Mouse (Mus musculus) brown adipose tissue, adult 24 weeks (tissue): ENCODE measurements around the gene Stxbp6. TPM values are rescaled to one million over a fixed set of nuclear protein-coding genes. Genes with fewer than 3 reads are reported as not detected.

Experiments
- H3K27ac ChIP-seq: fragments of 200-500 bp; replicated peaks from 2 replicates; pipeline ENCODE4 v1.5.1; 2012; ENCODE audit warnings: low read depth, mild to moderate bottlenecking, low read length
- H3K4me1 ChIP-seq: fragments of 200-500 bp; 2 replicates; pipeline ENCODE4 v1.6.1; 2012; ENCODE audit warnings: low read length, mixed read lengths; ENCODE audit not compliant: control insufficient read depth, insufficient read depth, insufficient read length
- H3K4me3 ChIP-seq: fragments of 200-500 bp; 2 replicates; pipeline ENCODE4 v1.5.1; 2012; ENCODE audit warnings: low read depth, mild to moderate bottlenecking, low read length, moderate library complexity; ENCODE audit not compliant: insufficient read depth
- polyA plus RNA-seq: library from polyadenylated mRNA; stranded (reverse); fragments of >200 nt; gene quantifications from 2 replicates; pipeline ENCODE4 v1.2.4, GENCODE M21; 2012; ENCODE audit not compliant: missing spikeins, insufficient read depth, insufficient read length

The Stxbp6 gene
- polyA plus RNA-seq, 1 experiment: 4.4 TPM

GRCm38 (mm10) chr12:44993391-44993790 is 81.1 kb downstream of the Stxbp6 start:
- Histone ChIP-seq H3K4me1 (peaks cover 5% of the 10 kb centered on the region; the same call in 1 of the 2 replicates), H3K4me3 (no peak overlapping the region), H3K27ac (no peak overlapping the region)

- Histone ChIP-seq H3K4me1 (peaks cover 4% of the 10 kb centered on the region; the same call in 1 of the 2 replicates), H3K4me3 (no peak overlapping the region), H3K27ac (no peak overlapping the region)
Observed at GRCm38 (mm10) chr12:44992847-44993246, 81.7 kb downstream of the Stxbp6 start.

GRCm38 (mm10) chr12:44990379-44990778 is 84.1 kb downstream of the Stxbp6 start:
- H3K4me3 ChIP-seq: no peak overlapping the region
- H3K27ac ChIP-seq: no peak overlapping the region

GRCm38 (mm10) chr12:44989011-44989410 is 85.5 kb downstream of the Stxbp6 start:
- Histone ChIP-seq H3K27ac (no peak overlapping the region), H3K4me3 (no peak overlapping the region), H3K4me1 (no peaks in the 10 kb centered on the region)

More at GRCm38 (mm10) chr12:44990379-44990778, 84.1 kb downstream of the Stxbp6 start:
- H3K4me1 ChIP-seq: no peaks in the 10 kb centered on the region

- Histone ChIP-seq H3K27ac (no peak overlapping the region), H3K4me3 (no peak overlapping the region), H3K4me1 (no peaks in the 10 kb centered on the region)
Observed at GRCm38 (mm10) chr12:44987762-44988161, 86.7 kb downstream of the Stxbp6 start.

GRCm38 (mm10) chr12:44979316-44979848 is 95.1 kb downstream of the Stxbp6 start:
- Histone ChIP-seq H3K4me3 (no peak overlapping the region), H3K27ac (no peak overlapping the region), H3K4me1 (peaks cover 3% of the 10 kb centered on the region)

- Histone ChIP-seq H3K27ac (no peak overlapping the region), H3K4me3 (no peak overlapping the region), H3K4me1 (peaks cover 5% of the 10 kb centered on the region)
Observed at GRCm38 (mm10) chr12:44975266-44975665, 99.2 kb downstream of the Stxbp6 start.

GRCm38 (mm10) chr12:44971477-44971876 is 103.0 kb downstream of the Stxbp6 start:
- no peak overlapping the region for H3K4me3 ChIP-seq
- H3K4me1 ChIP-seq: peaks cover 2% of the 10 kb centered on the region; the same call in 1 of the 2 replicates
- H3K27ac ChIP-seq: no peak overlapping the region

- Histone ChIP-seq H3K4me1 (peaks cover 2% of the 10 kb centered on the region; the same call in 1 of the 2 replicates), H3K27ac (no peak overlapping the region), H3K4me3 (no peak overlapping the region)
Observed at GRCm38 (mm10) chr12:44967448-44967847, 107.1 kb downstream of the Stxbp6 start.

GRCm38 (mm10) chr12:44957474-44957873 is 117.0 kb downstream of the Stxbp6 start:
- Histone ChIP-seq H3K4me3 (no peak overlapping the region), H3K27ac (no peak overlapping the region), H3K4me1 (no peaks in the 10 kb centered on the region)

GRCm38 (mm10) chr12:44953121-44953520 is 121.4 kb downstream of the Stxbp6 start:
- H3K27ac ChIP-seq: no peak overlapping the region
- no peaks in the 10 kb centered on the region for H3K4me1 ChIP-seq
- H3K4me3 ChIP-seq: no peak overlapping the region

- H3K27ac ChIP-seq: no peak overlapping the region
- H3K4me1 ChIP-seq: no peaks in the 10 kb centered on the region
- H3K4me3 ChIP-seq: no peak overlapping the region
Observed at GRCm38 (mm10) chr12:44952072-44952471, 122.4 kb downstream of the Stxbp6 start.

GRCm38 (mm10) chr12:44950559-44950958 is 124.0 kb downstream of the Stxbp6 start:
- no peak overlapping the region for H3K27ac ChIP-seq
- no peak overlapping the region for H3K4me3 ChIP-seq
- 0 out of 2 replicates have a peak, but pooled peaks cover 2% of the 10 kb centered on the region for H3K4me1 ChIP-seq

GRCm38 (mm10) chr12:44947823-44948222 is 126.7 kb downstream of the Stxbp6 start:
- Histone ChIP-seq H3K4me1 (peaks cover 5% of the 10 kb centered on the region; the same call in 1 of the 2 replicates), H3K4me3 (no peak overlapping the region), H3K27ac (no peak overlapping the region)

GRCm38 (mm10) chr12:44940325-44940724 is 134.2 kb downstream of the Stxbp6 start:
- Histone ChIP-seq H3K27ac (peak overlapping the region; percentile 7), H3K4me3 (no peak overlapping the region)

GRCm38 (mm10) chr12:44939106-44939505 is 135.4 kb downstream of the Stxbp6 start:
- Histone ChIP-seq H3K4me1 (peaks cover 8% of the 10 kb centered on the region; the same call in 1 of the 2 replicates), H3K4me3 (no peak overlapping the region), H3K27ac (no peak overlapping the region)

More at GRCm38 (mm10) chr12:44940325-44940724, 134.2 kb downstream of the Stxbp6 start:
- H3K4me1 ChIP-seq: peaks cover 11% of the 10 kb centered on the region; the same call in 1 of the 2 replicates
